Mouse (Mus musculus): ENCODE measurements around the gene Sept9. TPM values are rescaled to one million over a fixed set of nuclear protein-coding genes. Genes with fewer than 3 reads are reported as not detected.
A peak's percentile ranks its signal among the peaks of the same experiment; 100 is the strongest.

The Sept9 gene
- polyA plus RNA-seq, 1 experiment: 45.3 TPM

DNA sequence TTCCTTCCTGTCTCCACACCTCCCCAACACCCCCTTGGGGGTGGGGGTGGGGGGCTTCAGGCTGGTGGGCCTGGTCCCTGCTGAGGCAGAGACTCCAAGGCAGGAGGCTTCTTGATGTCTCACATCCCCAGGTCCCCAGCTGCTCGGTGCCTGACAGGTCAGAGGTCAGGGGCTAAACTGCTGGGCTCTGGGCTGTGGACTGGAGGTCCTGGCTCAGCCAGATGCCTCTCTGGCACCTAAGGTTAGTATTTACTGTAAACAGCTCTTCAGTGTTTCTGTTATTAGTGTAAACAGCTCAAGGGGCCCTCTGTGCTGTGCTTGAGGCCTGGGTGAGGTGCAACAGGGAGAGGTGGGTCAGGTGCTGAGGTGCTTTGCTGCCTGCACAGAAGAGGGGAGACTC lies 78.7 kb downstream of the Sept9 start:
- H3K27me3 ChIP-seq (ENCODE audit: control insufficient read depth, insufficient read depth, low read length): no peaks in the 10 kb centered on the region
- H3K36me3 ChIP-seq (ENCODE audit: control insufficient read depth, insufficient read depth, low read length): no peaks in the 10 kb centered on the region
- no peak overlapping the region for H3K4me3 ChIP-seq (ENCODE audit: extremely low read depth, insufficient read depth, insufficient read length)
- TF ChIP-seq CTCF (IDR thresholded peaks at IDR 0.05; ENCODE audit: extremely low read depth, insufficient read depth, insufficient read length, insufficient replicate concordance): no peak
- no peak for TF ChIP-seq POLR2A (IDR thresholded peaks at IDR 0.05; ENCODE audit: low read depth, low read length)
- H3K27ac ChIP-seq (ENCODE audit: insufficient read depth, low read length): no peak overlapping the region
- no peaks in the 10 kb centered on the region for H3K4me1 ChIP-seq (ENCODE audit: control insufficient read depth, insufficient read depth, insufficient read length)
- WGBS: 74% methylated on average over 1 of the region's 1 CpGs
- no peak for DNase-seq (ENCODE audit: low read depth in 1 of 2, low spot score in 2 of 2)

DNA sequence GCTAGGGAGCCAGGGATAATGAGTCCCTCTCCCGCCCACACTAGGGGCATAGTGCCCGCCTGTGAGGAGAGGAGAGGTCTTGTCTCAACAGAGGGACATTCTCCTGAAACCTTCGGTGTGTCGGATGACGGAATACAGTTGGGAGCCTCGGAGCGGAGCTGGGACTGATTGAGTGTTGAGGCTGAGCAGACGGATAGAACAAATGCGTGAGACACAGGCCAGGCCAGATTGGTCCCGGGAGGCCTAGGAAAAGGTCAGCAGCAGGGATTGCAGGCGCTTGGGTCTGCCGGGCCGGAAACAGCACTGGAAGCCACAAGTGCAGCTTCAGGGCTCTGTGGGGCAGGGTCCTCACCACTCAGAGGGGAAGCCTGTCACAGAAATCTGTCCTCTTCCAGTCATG lies 79.1 kb downstream of the Sept9 start:
- TF ChIP-seq CTCF (IDR thresholded peaks at IDR 0.05; ENCODE audit: extremely low read depth, insufficient read depth, insufficient read length, insufficient replicate concordance) (no peak), POLR2A (IDR thresholded peaks at IDR 0.05; ENCODE audit: low read depth, low read length) (no peak)
- Histone ChIP-seq H3K36me3 (ENCODE audit: control insufficient read depth, insufficient read depth, low read length) (no peaks in the 10 kb centered on the region), H3K4me1 (ENCODE audit: control insufficient read depth, insufficient read depth, insufficient read length) (peaks cover 4% of the 10 kb centered on the region; the same call in 1 of the 2 replicates), H3K27ac (ENCODE audit: insufficient read depth, low read length) (no peak overlapping the region), H3K4me3 (ENCODE audit: extremely low read depth, insufficient read depth, insufficient read length) (no peak overlapping the region), H3K27me3 (ENCODE audit: control insufficient read depth, insufficient read depth, low read length) (no peaks in the 10 kb centered on the region)
- WGBS: 92% methylated on average over 13 of the region's 13 CpGs
- DNase-seq (ENCODE audit: low read depth in 1 of 2, low spot score in 2 of 2): no peak

DNA sequence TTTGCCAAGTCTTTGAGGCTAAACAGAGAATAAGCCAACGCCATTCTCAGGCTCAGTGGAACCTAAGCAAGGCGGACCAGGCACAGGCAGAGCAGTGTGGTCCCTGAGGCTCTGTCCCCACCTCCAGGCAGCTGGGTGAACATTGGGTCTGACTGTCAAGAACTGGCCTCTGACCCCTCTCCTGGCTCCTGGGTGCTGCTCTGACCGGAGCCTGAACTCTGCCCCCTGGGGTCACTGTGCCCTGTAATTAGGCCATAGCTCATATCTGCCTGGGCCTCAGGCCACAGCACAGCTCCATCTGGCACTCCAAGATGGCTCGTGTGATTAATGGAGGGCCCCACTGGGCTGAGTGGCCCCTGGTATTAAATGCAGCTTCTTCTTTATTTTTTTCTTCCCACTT lies 80.5 kb downstream of the Sept9 start:
- TF ChIP-seq CTCF (IDR thresholded peaks at IDR 0.05; ENCODE audit: extremely low read depth, insufficient read depth, insufficient read length, insufficient replicate concordance) (no peak), POLR2A (IDR thresholded peaks at IDR 0.05; ENCODE audit: low read depth, low read length) (no peak)
- WGBS: 87% methylated on average over 4 of the region's 4 CpGs
- Histone ChIP-seq H3K27ac (ENCODE audit: insufficient read depth, low read length) (no peak overlapping the region), H3K36me3 (ENCODE audit: control insufficient read depth, insufficient read depth, low read length) (no peaks in the 10 kb centered on the region), H3K4me3 (ENCODE audit: extremely low read depth, insufficient read depth, insufficient read length) (no peak overlapping the region), H3K4me1 (ENCODE audit: control insufficient read depth, insufficient read depth, insufficient read length) (peaks cover 10% of the 10 kb centered on the region; the same call in 1 of the 2 replicates), H3K27me3 (ENCODE audit: control insufficient read depth, insufficient read depth, low read length) (no peaks in the 10 kb centered on the region)
- DNase-seq (ENCODE audit: low read depth in 1 of 2, low spot score in 2 of 2): no peak

DNA sequence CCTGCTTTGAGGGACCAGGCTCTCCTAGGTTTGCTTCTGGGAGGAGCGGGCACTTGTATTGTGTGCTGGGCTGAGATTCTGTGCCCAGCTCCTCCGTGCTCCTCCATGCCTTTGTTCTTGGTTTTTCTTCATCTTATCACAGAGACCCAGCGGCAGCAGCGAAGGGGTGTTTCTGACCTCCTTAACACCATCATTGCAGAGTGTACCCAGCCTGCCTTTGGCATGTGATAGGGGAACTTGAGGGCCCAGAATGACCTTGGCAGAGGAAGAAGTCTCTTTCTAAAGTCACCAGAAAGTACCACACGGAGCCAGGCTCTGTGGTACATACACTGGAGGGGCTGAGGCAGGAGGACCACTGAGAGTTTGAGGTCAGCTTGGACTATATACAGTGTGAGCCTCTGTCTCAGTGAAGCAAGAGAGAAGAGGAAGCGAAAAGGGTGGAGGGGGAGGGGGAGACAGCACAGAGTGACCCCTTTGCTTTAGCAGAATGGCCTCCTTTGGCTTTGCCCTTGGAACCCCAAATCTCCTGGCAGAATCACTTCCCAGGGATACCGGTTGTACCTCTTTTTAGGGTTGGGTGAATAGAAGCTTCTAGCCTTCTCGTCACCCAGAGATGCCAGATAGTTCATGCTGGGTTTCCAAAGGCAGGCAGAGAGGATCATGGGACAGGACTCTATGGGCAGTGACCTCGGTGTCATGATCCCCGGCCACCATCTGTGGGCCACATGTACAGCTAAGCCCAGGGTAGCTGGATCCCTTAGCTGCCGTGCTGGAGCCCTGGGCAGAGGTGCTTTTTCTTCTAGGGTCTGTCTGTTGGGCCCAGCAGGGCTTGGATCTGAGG lies 83.8 kb downstream of the Sept9 start:
- H3K36me3 ChIP-seq (ENCODE audit: control insufficient read depth, insufficient read depth, low read length): no peaks in the 10 kb centered on the region
- TF ChIP-seq CTCF (IDR thresholded peaks at IDR 0.05; ENCODE audit: extremely low read depth, insufficient read depth, insufficient read length, insufficient replicate concordance): no peak
- no peak for TF ChIP-seq POLR2A (IDR thresholded peaks at IDR 0.05; ENCODE audit: low read depth, low read length)
- H3K4me1 ChIP-seq (ENCODE audit: control insufficient read depth, insufficient read depth, insufficient read length): peaks cover 13% of the 10 kb centered on the region; the same call in 1 of the 2 replicates
- no peak for DNase-seq (ENCODE audit: low read depth in 1 of 2, low spot score in 2 of 2)
- no peak overlapping the region for H3K27ac ChIP-seq (ENCODE audit: insufficient read depth, low read length)
- WGBS: 79% methylated on average over 11 of the region's 11 CpGs
- no peaks in the 10 kb centered on the region for H3K27me3 ChIP-seq (ENCODE audit: control insufficient read depth, insufficient read depth, low read length)
- H3K4me3 ChIP-seq (ENCODE audit: extremely low read depth, insufficient read depth, insufficient read length): no peak overlapping the region

DNA sequence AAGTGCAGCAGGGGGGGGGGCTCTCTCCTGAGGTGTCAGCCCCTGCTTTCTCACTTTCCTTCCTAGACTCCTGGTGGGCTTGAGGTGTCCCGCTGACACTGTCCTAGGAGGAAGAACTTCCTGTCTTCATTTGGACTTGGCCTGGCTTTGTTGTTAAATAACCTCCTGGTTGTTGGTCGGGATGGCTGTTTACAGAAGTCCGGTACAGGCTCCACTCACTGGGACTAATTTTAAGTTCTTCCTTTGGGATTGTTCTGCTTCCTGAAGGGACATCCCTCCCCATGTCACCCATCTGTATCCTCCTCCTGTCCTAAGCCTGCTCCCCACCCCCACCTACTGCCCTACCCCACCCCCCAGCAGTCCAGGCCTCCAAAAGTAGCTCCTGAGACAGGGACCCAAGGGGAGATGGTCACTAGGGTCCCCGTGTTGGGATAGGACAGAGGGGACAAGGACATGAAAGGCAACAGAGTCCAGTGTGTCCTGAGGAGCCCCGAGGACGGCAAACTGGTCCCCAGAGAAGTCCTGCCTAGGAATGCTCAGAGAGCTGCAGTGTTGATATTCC lies 84.5 kb downstream of the Sept9 start:
- 90% methylated on average over 6 of the region's 6 CpGs for WGBS
- Histone ChIP-seq H3K4me1 (ENCODE audit: control insufficient read depth, insufficient read depth, insufficient read length) (peaks cover 13% of the 10 kb centered on the region; the same call in 1 of the 2 replicates), H3K4me3 (ENCODE audit: extremely low read depth, insufficient read depth, insufficient read length) (no peak overlapping the region), H3K36me3 (ENCODE audit: control insufficient read depth, insufficient read depth, low read length) (no peaks in the 10 kb centered on the region), H3K27me3 (ENCODE audit: control insufficient read depth, insufficient read depth, low read length) (no peaks in the 10 kb centered on the region), H3K27ac (ENCODE audit: insufficient read depth, low read length) (no peak overlapping the region)
- no peak for TF ChIP-seq POLR2A (IDR thresholded peaks at IDR 0.05; ENCODE audit: low read depth, low read length)
- TF ChIP-seq CTCF (IDR thresholded peaks at IDR 0.05; ENCODE audit: extremely low read depth, insufficient read depth, insufficient read length, insufficient replicate concordance): no peak
- no peak for DNase-seq (ENCODE audit: low read depth in 1 of 2, low spot score in 2 of 2)

DNA sequence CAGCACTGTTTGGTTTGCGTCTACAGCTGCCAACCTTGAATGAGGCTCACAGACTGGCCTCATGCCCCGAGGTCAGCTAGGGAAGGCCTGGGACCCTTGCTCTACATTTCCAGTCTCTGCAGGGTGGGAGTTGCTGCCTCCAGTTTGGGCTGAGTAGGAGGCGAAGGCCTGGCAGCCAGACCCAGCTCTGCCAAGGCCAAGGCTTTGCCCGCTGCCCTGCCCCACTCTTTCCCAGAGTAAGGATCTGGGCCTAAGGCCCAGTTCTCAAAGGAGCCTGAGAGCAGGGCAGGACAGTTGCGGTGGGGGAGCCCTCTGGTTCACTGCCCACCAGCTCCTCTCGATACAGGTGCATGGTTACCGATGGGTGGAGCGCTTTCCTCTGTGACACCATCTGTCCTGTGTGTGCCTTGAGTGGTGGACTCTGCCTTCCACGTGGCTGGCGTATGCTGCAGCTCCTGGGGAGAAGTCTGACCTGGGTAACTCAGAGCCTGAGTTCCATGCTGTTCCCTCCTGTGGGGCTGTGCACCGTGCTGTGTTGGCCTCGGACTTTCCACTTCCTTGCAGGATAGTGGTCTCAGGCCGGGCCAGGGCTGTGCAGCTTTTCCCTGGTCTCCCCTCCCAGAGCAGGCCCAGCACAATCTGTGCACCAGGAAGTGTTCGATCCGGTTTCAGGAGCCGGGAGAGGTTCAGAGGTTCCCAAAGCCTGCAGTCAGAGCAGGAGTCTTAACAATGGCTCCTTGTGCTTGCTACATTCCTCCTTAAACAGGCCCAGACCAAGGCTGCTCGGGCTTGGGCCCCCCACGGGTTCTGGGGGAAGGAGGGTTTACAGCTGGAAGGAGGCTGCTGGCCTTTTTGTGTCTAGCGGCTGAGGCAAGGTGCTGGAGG lies 85.5 kb downstream of the Sept9 start:
- H3K27ac ChIP-seq (ENCODE audit: insufficient read depth, low read length): no peak overlapping the region
- no peaks in the 10 kb centered on the region for H3K36me3 ChIP-seq (ENCODE audit: control insufficient read depth, insufficient read depth, low read length)
- WGBS: 72% methylated on average over 19 of the region's 19 CpGs
- TF ChIP-seq CTCF (IDR thresholded peaks at IDR 0.05; ENCODE audit: extremely low read depth, insufficient read depth, insufficient read length, insufficient replicate concordance) (no peak), POLR2A (IDR thresholded peaks at IDR 0.05; ENCODE audit: low read depth, low read length) (no peak)
- H3K27me3 ChIP-seq (ENCODE audit: control insufficient read depth, insufficient read depth, low read length): no peaks in the 10 kb centered on the region
- H3K4me1 ChIP-seq (ENCODE audit: control insufficient read depth, insufficient read depth, insufficient read length): peaks cover 13% of the 10 kb centered on the region; the same call in 1 of the 2 replicates
- DNase-seq (ENCODE audit: low read depth in 1 of 2, low spot score in 2 of 2): peak in 1 of 2 experiments; percentile 11
- no peak overlapping the region for H3K4me3 ChIP-seq (ENCODE audit: extremely low read depth, insufficient read depth, insufficient read length)
